Mouse (Mus musculus) embryonic facial prominence, embryonic 12.5 days (tissue): Measurements from ENCODE around the gene Coro1a. TPM values are rescaled to one million over a fixed set of nuclear protein-coding genes. Genes with fewer than 3 reads are reported as not detected.

Experiments
- ATAC-seq: fragments of 200-750 bp; cut with Nextera tagmentation; 2 replicates; pipeline ENCODE4 v1.8.0; 2017; ENCODE audit not compliant: insufficient number of reproducible peaks, insufficient read depth, low FRiP score, low TSS enrichment
- H3K27ac ChIP-seq: fragments of 300-500 bp; sonication (generic); 2 replicates; pipeline ENCODE4 v1.5.1; 2016; ENCODE audit warnings: mild to moderate bottlenecking
- H3K27me3 ChIP-seq: fragments of 300-500 bp; sonication (generic); 2 replicates; pipeline ENCODE4 v1.6.1; 2016; ENCODE audit warnings: mild to moderate bottlenecking, moderate library complexity
- H3K36me3 ChIP-seq: fragments of 300-500 bp; sonication (generic); 2 replicates; pipeline ENCODE4 v1.6.1; 2016; ENCODE audit warnings: mild to moderate bottlenecking
- H3K4me1 ChIP-seq: fragments of 300-500 bp; sonication (generic); 2 replicates; pipeline ENCODE4 v1.6.1; 2016
- H3K4me2 ChIP-seq: fragments of 300-500 bp; sonication (generic); replicated peaks from 2 replicates; pipeline ENCODE4 v1.6.1; 2016; ENCODE audit warnings: mild to moderate bottlenecking, moderate library complexity
- H3K4me3 ChIP-seq: fragments of 300-500 bp; sonication (generic); 2 replicates; pipeline ENCODE4 v1.5.1; 2016; ENCODE audit warnings: mild to moderate bottlenecking
- H3K9ac ChIP-seq: fragments of 300-500 bp; sonication (generic); 2 replicates; pipeline ENCODE4 v1.6.1; 2016; ENCODE audit warnings: mild to moderate bottlenecking, moderate library complexity
- H3K9me3 ChIP-seq: fragments of 300-500 bp; sonication (generic); 2 replicates; pipeline ENCODE4 v1.6.1; 2016; ENCODE audit warnings: mild to moderate bottlenecking, moderate library complexity
- WGBS: fragments of 180-500 bp; shearing (Covaris S2); methylation state at CpG from one replicate; pipeline ENCODE4 v1.1.7; 2016; 5-methylcytosine and 5-hydroxymethylcytosine counted together
- polyA plus RNA-seq: library from polyadenylated mRNA; unstranded; fragments of >200 nt; fragmentation: Nextera tagmentation; extraction: Ambion mirVana; gene quantifications from 2 replicates; pipeline ENCODE4 v1.2.1, GENCODE M21; 2016

The Coro1a gene
- polyA plus RNA-seq, 1 experiment from 2014 or later: 37.8 TPM

DNA sequence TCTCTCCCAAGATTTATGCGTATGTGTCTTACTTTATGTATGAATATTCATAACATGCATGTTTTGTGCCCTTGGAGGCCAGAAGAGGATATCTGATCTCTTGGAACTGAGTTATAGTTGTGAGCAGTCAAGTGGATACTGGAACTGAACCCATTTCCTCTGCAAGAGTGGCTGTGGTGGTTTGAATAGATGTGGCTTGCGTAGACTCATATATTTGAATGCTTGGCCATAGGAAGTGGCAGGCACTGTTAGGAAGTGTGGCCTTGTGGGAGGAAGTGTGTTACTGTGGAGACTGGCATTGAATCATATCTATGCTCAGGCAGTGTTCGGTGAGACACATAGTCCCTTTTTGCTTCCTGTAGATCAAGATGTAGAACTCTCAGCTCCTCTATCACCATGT, 51.9 kb downstream of the Coro1a start:
- H3K4me3 ChIP-seq: no peak overlapping the region
- H3K9ac ChIP-seq: no peak overlapping the region
- no peak for ATAC-seq
- H3K27ac ChIP-seq: no peak overlapping the region
- H3K4me2 ChIP-seq: no peak overlapping the region
- 91% methylated on average over 3 of the region's 3 CpGs for WGBS
- no peaks in the 10 kb centered on the region for H3K4me1 ChIP-seq
- H3K27me3 ChIP-seq: no peaks in the 10 kb centered on the region
- 0 out of 2 replicates have a peak, but pooled peaks cover 2% of the 10 kb centered on the region for H3K36me3 ChIP-seq
- no peaks in the 10 kb centered on the region for H3K9me3 ChIP-seq

- WGBS: 84% methylated on average over 2 of the region's 2 CpGs
- Histone ChIP-seq H3K4me2 (no peak overlapping the region), H3K9me3 (no peaks in the 10 kb centered on the region)
These were observed 53.6 kb downstream of the Coro1a start for GRCm38 (mm10) chr7:126653991-126654390.

DNA sequence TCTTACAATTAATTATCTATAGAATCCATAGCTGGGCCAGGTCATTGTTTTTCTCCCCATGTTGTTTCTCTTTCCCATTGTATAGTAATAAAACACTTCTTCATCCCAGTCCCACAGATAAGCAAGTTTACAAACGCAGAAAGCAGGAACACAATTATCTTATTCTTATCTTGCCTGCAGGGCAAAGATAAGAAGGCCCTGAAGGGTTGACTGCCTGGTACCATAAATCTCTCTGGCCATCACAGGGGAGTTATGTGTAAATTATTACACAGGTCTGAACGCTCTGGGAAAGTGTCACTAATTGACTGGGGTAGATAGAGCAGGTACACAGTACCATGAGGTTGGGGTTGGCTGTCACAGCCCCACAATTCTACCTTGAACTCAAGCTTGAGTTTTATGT, 56.7 kb downstream of the Coro1a start:
- 90% methylated on average over 2 of the region's 2 CpGs for WGBS
- Histone ChIP-seq H3K4me1 (peaks cover 12% of the 10 kb centered on the region), H3K4me3 (no peak overlapping the region), H3K27me3 (no peaks in the 10 kb centered on the region), H3K9me3 (no peaks in the 10 kb centered on the region), H3K27ac (no peak overlapping the region), H3K36me3 (no peaks in the 10 kb centered on the region), H3K4me2 (no peak overlapping the region), H3K9ac (no peak overlapping the region)
- no peak for ATAC-seq

More at GRCm38 (mm10) chr7:126653991-126654390, 53.6 kb downstream of the Coro1a start:
- no peak overlapping the region for H3K27ac ChIP-seq
- H3K4me1 ChIP-seq: peaks cover 6% of the 10 kb centered on the region
- no peaks in the 10 kb centered on the region for H3K27me3 ChIP-seq
- 0 out of 2 replicates have a peak, but pooled peaks cover 2% of the 10 kb centered on the region for H3K36me3 ChIP-seq
- ATAC-seq: no peak
- no peak overlapping the region for H3K4me3 ChIP-seq
- no peak overlapping the region for H3K9ac ChIP-seq

Other genes with a start within 250 kb of the Coro1a start
- gene Atp2a1, start 244.7 kb downstream of the Coro1a start, polyA plus RNA-seq: 22.3 and 26.8 TPM in 2 replicates
- 60.2 and 62.6 TPM in 2 replicates for gene Sh2b1, start 232.4 kb downstream of the Coro1a start, polyA plus RNA-seq
- gene Tufm, start 220.4 kb downstream of the Coro1a start, polyA plus RNA-seq: 138 and 141 TPM in 2 replicates
- gene Atxn2l, start 204.3 kb downstream of the Coro1a start, polyA plus RNA-seq: 62.9 and 64.0 TPM in 2 replicates
- 186 and 200 TPM in 2 replicates for gene Eif3c, start 141.4 kb downstream of the Coro1a start, polyA plus RNA-seq
- 0.59 and 0.96 TPM in 2 replicates for gene Apobr, start 122.8 kb downstream of the Coro1a start, polyA plus RNA-seq
- gene Cln3, start 122.0 kb downstream of the Coro1a start, polyA plus RNA-seq: 33.3 and 34.4 TPM in 2 replicates
- not detected in 2 replicates for gene Il27, start 112.8 kb downstream of the Coro1a start, polyA plus RNA-seq
- 4.3 and 5.6 TPM in 2 replicates for gene Nupr1, start 76.9 kb downstream of the Coro1a start, polyA plus RNA-seq
- 43.6 and 48.2 TPM in 2 replicates for gene Sgf29, start 58.5 kb downstream of the Coro1a start, polyA plus RNA-seq
- gene Sult1a1, start 31.4 kb downstream of the Coro1a start, polyA plus RNA-seq: 0.97 and 1.6 TPM in 2 replicates
- 138 and 141 TPM in 2 replicates for gene Bola2, start 12.4 kb downstream of the Coro1a start, polyA plus RNA-seq
- 13.4 and 13.5 TPM in 2 replicates for gene Slx1b, start 12.0 kb downstream of the Coro1a start, polyA plus RNA-seq
- 52.2 and 54.5 TPM in 2 replicates for gene Mapk3, start 51.8 kb upstream of the Coro1a start, polyA plus RNA-seq
- 1.00 and 1.6 TPM in 2 replicates for gene Gdpd3, start 58.5 kb upstream of the Coro1a start, polyA plus RNA-seq
- 118 and 119 TPM in 2 replicates for gene Ypel3, start 69.2 kb upstream of the Coro1a start, polyA plus RNA-seq
- gene Tbx6, start 73.7 kb upstream of the Coro1a start, polyA plus RNA-seq: 0.61 and 0.85 TPM in 2 replicates
- gene Ppp4c, start 84.7 kb upstream of the Coro1a start, polyA plus RNA-seq: 362 and 385 TPM in 2 replicates
- 1.2 and 2.0 TPM in 2 replicates for gene Fam57b, start 89.9 kb upstream of the Coro1a start, polyA plus RNA-seq
- not detected in 2 replicates for gene 4930451I11Rik, start 123.9 kb upstream of the Coro1a start, polyA plus RNA-seq
- gene Doc2a, start 139.6 kb upstream of the Coro1a start, polyA plus RNA-seq: 2.1 and 2.8 TPM in 2 replicates
- 43.7 and 45.6 TPM in 2 replicates for gene Hirip3, start 154.2 kb upstream of the Coro1a start, polyA plus RNA-seq
- 96.7 and 99.6 TPM in 2 replicates for gene Ino80e, start 154.6 kb upstream of the Coro1a start, polyA plus RNA-seq
- 57.7 and 61.3 TPM in 2 replicates for gene Taok2, start 176.9 kb upstream of the Coro1a start, polyA plus RNA-seq
- gene Tmem219, start 215.1 kb upstream of the Coro1a start, polyA plus RNA-seq: 18.6 and 22.2 TPM in 2 replicates
- 20.6 and 25.0 TPM in 2 replicates for gene Kctd13, start 221.1 kb upstream of the Coro1a start, polyA plus RNA-seq
- 0.55 and 0.77 TPM in 2 replicates for gene Asphd1, start 241.8 kb upstream of the Coro1a start, polyA plus RNA-seq
- gene Sez6l2, start 242.8 kb upstream of the Coro1a start, polyA plus RNA-seq: 0.97 and 1.8 TPM in 2 replicates